Mouse (Mus musculus): ENCODE measurements around the gene Sh3bgrl2.

Gene Sh3bgrl2

GRCm38 (mm10) chr9:83591848-83592456 is 43.8 kb downstream of the Sh3bgrl2 start:
- in situ Hi-C loops (cut with MboI) = no loop called here

GRCm38 (mm10) chr9:83593811-83594210 is 45.7 kb downstream of the Sh3bgrl2 start:
- in situ Hi-C loops (cut with MboI) = no loop called here

- in situ Hi-C loops (cut with MboI) = no loop called here
Observed at GRCm38 (mm10) chr9:83596132-83596531, 48.0 kb downstream of the Sh3bgrl2 start.

GRCm38 (mm10) chr9:83596646-83597481 is 48.7 kb downstream of the Sh3bgrl2 start:
- in situ Hi-C loops (cut with MboI) = no loop called here

- in situ Hi-C loops (cut with MboI) = no loop called here
Observed at GRCm38 (mm10) chr9:83598047-83598446, 49.9 kb downstream of the Sh3bgrl2 start.

- in situ Hi-C loops (cut with MboI) = no loop called here
Observed at GRCm38 (mm10) chr9:83599505-83599904, 51.4 kb downstream of the Sh3bgrl2 start.

GRCm38 (mm10) chr9:83600286-83601048 is 52.3 kb downstream of the Sh3bgrl2 start:
- in situ Hi-C loops (cut with MboI) = loop anchor here (25.0 kb wide), 1 partner anchor 213 kb away; no protein-coding TSS in a partner anchor

GRCm38 (mm10) chr9:83602176-83602770 is 54.1 kb downstream of the Sh3bgrl2 start:
- in situ Hi-C loops (cut with MboI) = loop anchor here (25.0 kb wide), 1 partner anchor 215 kb away; no protein-coding TSS in a partner anchor

GRCm38 (mm10) chr9:83603159-83603558 is 55.0 kb downstream of the Sh3bgrl2 start:
- in situ Hi-C loops (cut with MboI) = loop anchor here (25.0 kb wide), 1 partner anchor 216 kb away; no protein-coding TSS in a partner anchor

GRCm38 (mm10) chr9:83605886-83606640 is 57.9 kb downstream of the Sh3bgrl2 start:
- in situ Hi-C loops (cut with MboI) = loop anchor here (25.0 kb wide), 1 partner anchor 219 kb away; no protein-coding TSS in a partner anchor

GRCm38 (mm10) chr9:83608135-83608534 is 60.0 kb downstream of the Sh3bgrl2 start:
- in situ Hi-C loops (cut with MboI) = loop anchor here (25.0 kb wide), 1 partner anchor 221 kb away; no protein-coding TSS in a partner anchor

GRCm38 (mm10) chr9:83609422-83610297 is 61.5 kb downstream of the Sh3bgrl2 start:
- in situ Hi-C loops (cut with MboI) = loop anchor here (25.0 kb wide), 1 partner anchor 222 kb away; no protein-coding TSS in a partner anchor

- in situ Hi-C loops (cut with MboI) = loop anchor here (25.0 kb wide), 1 partner anchor 229 kb away; no protein-coding TSS in a partner anchor
Observed at GRCm38 (mm10) chr9:83615912-83616585, 67.9 kb downstream of the Sh3bgrl2 start.

- in situ Hi-C loops (cut with MboI) = loop anchor here (25.0 kb wide), 1 partner anchor 229 kb away; no protein-coding TSS in a partner anchor
Observed at GRCm38 (mm10) chr9:83616586-83617081, 68.5 kb downstream of the Sh3bgrl2 start.

- in situ Hi-C loops (cut with MboI) = loop anchor here (25.0 kb wide), 1 partner anchor 236 kb away; no protein-coding TSS in a partner anchor
Observed at GRCm38 (mm10) chr9:83623455-83623854, 75.3 kb downstream of the Sh3bgrl2 start.

- in situ Hi-C loops (cut with MboI) = loop anchor here (25.0 kb wide), 1 partner anchor 237 kb away; no protein-coding TSS in a partner anchor
Observed at GRCm38 (mm10) chr9:83624193-83624592, 76.1 kb downstream of the Sh3bgrl2 start.

- in situ Hi-C loops (cut with MboI) = no loop called here
Observed at GRCm38 (mm10) chr9:83625085-83625484, 77.0 kb downstream of the Sh3bgrl2 start.

Measured in mature B cell (primary cell).